Mouse (Mus musculus) ES-E14 (cell line): ENCODE data around the gene 1110065P20Rik.

Source experiments
- CHD2 ChIP-seq: IDR thresholded peaks from 2 replicates; pipeline ENCODE4 v1.6.1; 2014; ENCODE audit warnings: mild to moderate bottlenecking, low read depth, low read length, inconsistent platforms
- HCFC1 ChIP-seq: IDR thresholded peaks from 2 replicates; pipeline ENCODE4 v1.6.1; 2012; ENCODE audit warnings: low read length, inconsistent platforms, borderline replicate concordance; ENCODE audit not compliant: insufficient read depth
- MAFK ChIP-seq: IDR thresholded peaks from 2 replicates; pipeline ENCODE4 v1.6.1; 2014; ENCODE audit warnings: mild to moderate bottlenecking, low read depth, low read length, inconsistent platforms; ENCODE audit not compliant: insufficient read depth
- ZC3H11A ChIP-seq: IDR thresholded peaks from 2 replicates; pipeline ENCODE4 v1.6.1; 2012; ENCODE audit warnings: low read depth, mild to moderate bottlenecking, inconsistent platforms, low read length, borderline replicate concordance
- ZNF384 ChIP-seq: IDR thresholded peaks from 2 replicates; pipeline ENCODE4 v1.6.1; 2012; ENCODE audit warnings: low read depth, low read length, inconsistent platforms

DNA sequence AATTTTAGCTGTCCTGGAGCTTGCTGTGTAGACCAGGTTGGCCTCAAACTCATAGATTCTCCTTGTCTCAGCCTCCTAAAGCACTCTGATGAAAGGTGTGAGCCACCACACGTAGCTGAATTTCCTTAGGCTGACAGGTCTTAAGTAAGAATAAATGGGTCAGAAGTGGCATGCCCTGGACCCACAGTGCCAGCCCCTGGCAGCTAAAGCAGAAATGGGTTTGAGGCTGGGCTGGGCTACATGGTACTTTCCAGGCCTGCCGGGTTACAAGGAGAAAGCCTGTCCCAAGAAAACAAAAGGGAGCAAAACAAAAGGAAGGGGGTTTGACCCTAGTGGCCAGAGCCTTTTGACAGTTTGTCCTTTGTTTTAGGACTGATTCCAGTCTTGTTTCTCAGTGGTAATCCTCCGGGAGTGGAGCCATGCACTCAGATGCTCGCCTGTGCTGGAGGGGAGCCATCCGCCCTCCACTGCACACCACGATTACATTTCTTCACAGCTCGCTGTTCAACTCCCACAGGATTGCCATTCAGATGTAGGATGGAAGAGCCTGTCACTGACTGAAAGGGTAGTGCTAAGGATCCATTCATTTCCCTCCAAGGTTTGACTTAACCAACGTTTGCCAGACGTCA lies 39.5 kb downstream of the 1110065P20Rik start:
- TF ChIP-seq HCFC1: no peak
- TF ChIP-seq CHD2: no peak
- TF ChIP-seq ZC3H11A: no peak
- TF ChIP-seq MAFK: no peak
- no peak for TF ChIP-seq ZNF384
